Mouse (Mus musculus): ENCODE data around the gene Agrp.

Agrp gene

DNA sequence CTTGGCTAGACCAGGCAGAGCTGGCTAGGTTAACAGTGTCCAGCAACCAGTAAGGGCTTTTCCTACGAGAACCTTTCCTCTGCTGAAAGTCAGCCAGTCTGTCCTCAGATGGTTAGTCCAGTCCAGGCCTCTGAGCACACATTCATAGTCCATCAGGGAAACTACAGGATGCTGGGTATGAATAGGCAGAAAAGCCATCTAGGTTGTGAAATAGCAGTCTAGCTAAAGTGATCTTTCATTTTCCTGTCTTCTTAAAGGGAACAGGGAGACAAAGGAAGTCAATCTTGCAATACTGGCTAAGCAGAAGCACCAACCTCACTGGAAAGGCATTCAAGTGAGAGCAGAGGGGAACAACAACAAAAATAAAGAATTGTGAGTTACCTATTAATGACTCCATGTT is 84.4 kb downstream of the Agrp start:
- no peak for DNase-seq (ENCODE audit: extremely low read depth, insufficient read length, low spot score)

DNA sequence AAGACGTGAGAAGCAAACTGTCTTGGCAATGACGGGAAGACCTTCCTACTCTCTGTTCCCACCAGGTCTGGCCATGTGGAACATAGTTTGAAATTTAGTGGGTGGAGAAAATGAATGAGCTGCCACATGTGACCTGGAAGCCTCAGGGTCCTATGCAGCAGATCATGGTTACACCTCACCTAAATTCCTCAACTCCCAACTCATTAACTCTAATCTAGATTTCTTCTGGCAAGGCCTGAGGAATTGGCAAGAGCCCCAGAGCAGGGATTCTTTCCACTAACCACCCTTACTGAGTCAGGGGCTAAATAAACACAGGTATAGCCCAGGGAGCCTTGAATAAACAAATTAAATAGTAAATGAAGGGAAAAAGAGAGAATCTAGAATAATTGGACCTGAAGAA is 85.2 kb downstream of the Agrp start:
- no peak for DNase-seq (ENCODE audit: extremely low read depth, insufficient read length, low spot score)

DNA sequence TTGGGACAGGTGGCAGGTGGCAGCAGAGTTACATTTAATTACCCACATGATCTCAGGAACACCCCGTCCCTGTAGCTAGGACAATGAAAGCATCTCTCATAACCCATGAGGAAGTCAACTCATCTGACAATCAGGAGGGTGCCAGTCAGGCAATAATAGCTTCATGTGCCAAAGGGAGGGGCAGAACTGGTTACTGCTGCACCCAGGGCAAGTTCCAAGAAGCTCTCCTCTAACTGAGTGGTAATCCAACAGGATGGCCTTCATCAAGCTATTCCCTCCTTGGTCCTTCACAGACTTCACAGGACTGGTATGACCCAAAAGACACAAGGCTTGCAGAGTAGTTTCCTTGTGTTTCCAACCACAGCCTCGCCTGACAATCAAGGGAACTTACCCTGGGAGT is 87.1 kb downstream of the Agrp start:
- DNase-seq (ENCODE audit: extremely low read depth, insufficient read length, low spot score): no peak

DNA sequence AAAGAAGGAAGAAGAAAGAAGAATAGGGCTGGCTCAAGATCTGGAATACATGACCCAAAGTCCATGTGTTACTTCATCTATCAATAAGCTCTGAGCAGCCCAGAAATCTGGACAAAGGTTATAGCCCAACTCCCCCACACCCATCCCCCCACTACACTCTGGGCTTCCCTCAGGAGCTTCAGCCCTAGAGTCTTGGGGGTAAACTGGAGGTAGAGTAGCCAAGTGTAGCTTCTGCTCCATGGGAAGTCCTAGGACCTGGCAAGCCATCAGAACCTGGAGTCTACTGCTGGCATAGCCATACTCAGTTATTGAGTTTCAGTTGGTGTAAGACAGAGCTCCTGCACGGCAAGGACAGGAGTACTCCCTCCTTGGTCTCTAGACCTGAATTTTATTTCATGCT is 87.7 kb downstream of the Agrp start:
- DNase-seq (ENCODE audit: extremely low read depth, insufficient read length, low spot score): no peak

DNA sequence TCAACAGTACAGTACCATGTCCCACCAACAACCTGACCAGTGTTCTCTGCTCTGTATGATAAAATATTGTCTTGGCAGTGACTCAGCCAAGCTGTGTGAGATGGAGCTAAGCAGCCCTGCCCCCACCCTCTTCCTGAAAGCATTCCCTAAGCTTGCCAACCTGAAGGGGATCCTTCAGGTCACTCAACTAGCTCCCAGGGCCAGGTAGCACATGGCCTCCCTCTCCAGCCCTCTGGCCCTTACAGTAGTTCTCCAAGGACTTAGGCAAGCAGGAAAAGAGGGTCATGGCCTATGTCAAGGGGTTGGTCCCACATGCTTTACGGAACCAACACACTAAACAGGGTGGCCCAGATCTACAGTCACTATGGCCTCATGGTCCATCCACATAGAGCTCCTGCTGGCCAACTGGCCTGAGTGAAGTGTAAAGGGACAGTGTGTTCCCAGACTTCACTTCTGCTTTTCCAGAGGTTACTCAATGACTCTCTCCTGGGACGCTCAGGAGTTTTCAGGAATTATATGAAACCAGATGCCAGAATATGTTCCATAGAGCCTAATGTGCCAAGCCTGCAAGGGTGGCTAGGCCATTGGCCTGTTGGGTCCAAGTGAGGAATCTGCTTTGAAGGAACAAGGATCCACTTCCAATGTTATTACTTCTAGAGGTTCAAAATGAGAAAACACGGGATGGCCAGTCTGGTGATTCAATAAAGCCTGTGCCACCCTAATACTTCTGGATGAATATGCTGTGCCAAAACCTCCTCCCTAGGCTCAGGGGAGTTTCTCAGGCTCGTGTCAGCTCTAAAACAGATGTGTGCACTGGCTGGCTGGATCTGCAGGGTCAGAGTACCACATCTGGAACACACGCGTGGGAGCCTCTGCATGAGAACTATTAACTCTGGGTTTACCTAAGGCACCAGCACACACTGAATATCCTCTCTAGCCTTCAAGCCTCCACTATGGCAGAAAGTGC is 90.5 kb downstream of the Agrp start:
- no peak for DNase-seq (ENCODE audit: extremely low read depth, insufficient read length, low spot score)

DNA sequence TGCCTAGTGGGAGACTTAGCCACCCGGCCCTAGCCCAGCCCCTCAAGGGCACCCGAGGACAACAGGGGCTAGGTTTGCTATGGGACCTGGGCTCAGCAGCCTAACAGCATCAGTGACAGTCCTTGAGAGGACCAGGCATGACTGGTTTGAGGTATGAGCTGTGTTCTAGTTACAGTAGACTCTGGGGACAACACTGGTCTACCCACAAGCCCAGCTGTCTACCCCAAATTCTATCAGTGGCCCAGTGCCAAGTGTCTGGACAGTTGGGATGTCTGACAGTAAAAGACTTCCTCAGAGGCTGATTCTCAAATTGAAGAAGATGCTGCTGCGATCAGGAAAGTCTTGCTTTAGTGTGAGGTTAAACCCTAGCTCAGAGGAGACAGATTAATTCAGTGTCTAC is 91.9 kb downstream of the Agrp start:
- DNase-seq (ENCODE audit: extremely low read depth, insufficient read length, low spot score): no peak

DNA sequence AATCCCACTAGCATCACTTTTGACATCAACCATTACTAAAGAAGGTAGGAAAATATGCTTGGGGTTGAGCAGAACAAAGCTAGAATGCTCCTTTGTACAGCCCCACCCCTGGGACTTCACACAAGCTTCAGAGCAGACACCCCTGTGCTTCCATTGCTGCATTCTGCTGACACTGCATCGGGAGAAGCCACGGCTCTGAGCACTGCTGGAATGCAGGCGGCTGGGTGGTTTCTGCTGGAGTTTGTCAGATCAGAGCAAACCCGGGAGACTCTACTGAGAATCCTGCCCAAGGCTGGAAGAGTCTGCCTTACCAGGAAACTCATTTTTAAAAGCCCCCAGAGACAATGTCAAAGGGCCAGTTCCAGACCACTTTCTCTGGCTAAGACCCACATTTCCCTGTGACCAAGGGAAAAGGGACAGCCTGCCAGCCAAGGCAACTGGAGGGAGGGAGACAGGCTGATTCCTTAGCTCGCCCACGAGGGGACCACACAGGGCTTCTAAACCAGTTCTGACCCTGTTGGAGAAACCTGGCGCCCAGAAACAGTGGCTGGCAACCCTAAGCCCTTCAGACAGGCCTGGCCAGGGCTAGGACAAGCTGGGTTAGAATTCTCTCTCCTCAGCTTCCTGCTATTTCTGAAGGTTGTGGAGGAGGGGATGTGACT is 92.5 kb downstream of the Agrp start:
- no peak for DNase-seq (ENCODE audit: extremely low read depth, insufficient read length, low spot score)

DNA sequence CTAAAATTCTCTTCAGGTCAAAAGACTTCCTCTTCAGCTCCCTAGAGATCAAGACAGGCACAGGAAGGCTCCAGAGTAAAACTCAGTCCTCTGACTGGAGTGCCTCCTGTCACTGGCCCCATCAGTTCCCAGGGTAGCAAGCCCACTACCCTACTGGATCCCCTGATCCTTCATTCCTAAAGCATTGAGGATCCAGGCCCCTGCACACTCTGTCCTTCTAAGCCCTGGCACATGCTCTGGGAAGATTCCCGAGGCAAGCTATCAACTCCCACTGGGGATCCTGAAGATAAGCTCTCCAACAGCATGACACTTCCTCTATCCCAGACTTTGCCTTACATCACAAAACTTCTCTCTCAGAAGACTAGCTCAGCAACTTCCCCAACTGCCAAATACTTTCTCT is 93.5 kb downstream of the Agrp start:
- no peak for DNase-seq (ENCODE audit: extremely low read depth, insufficient read length, low spot score)

DNA sequence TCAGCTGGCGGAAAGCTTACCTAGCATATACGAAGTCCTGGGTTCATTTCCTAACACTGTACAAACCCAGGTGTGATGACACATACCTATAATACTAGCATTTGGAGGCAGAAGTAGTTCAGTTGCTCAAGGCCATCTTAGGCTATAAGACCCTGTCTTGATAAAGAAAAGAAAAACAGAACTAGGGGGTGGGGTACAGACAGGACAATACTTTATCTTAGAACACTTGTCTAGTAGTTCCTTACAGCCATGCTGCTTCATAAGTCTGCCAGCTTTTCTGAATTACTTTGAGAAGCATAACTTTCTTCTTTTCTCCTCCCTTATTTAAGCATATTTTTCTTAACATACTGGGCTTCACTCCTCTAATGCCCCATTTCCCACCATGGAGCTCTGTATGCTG is 94.4 kb downstream of the Agrp start:
- no peak for DNase-seq (ENCODE audit: extremely low read depth, insufficient read length, low spot score)

DNA sequence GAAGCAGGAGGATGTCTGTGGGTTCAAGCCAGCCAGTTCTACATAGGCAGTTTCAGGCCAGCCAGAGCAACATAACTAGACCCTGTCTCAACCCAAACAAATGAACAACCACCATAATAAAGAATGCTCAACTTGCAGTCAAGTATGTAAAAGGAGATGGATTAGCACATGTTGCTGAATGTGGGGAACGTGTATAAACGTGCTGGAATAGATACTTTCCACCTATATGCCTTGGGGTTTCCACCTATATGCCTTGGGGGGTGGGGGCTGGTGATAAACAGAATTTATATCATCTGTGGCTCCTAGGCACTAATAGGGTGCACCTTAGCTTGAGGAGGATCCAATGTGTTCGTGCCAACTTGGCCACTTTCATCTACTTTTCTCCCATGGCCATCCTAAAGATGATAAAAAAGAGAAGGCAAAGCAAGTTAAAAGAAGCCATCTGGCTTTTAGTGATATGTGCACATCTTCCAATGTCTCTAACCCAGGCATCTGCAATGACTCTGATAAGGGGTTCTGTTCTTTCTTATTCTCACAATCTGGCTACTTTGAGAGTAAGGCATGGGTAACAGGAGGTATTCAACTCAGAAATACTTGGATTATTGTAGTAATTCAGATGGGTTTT is 95.0 kb downstream of the Agrp start:
- DNase-seq (ENCODE audit: extremely low read depth, insufficient read length, low spot score): no peak

DNA sequence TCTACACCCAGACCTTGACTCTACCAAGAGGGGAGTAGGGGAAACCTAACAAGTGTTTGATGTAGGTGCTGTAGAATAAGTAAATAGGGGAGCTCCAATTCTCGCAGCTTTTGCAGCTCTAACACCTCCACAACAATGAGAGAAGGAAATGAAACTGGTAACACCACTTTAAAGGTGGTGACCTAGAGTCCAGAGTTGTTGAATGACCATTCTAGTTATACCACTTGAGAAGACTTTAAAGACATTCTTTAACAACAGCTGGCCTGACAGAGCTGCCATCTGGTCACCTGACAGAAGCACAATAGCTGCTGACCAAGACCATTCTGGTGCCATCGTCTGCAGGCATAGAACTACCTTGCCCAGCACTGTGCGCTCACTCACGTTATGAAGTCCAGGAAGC is 98.3 kb downstream of the Agrp start:
- no peak for DNase-seq (ENCODE audit: extremely low read depth, insufficient read length, low spot score)

DNA sequence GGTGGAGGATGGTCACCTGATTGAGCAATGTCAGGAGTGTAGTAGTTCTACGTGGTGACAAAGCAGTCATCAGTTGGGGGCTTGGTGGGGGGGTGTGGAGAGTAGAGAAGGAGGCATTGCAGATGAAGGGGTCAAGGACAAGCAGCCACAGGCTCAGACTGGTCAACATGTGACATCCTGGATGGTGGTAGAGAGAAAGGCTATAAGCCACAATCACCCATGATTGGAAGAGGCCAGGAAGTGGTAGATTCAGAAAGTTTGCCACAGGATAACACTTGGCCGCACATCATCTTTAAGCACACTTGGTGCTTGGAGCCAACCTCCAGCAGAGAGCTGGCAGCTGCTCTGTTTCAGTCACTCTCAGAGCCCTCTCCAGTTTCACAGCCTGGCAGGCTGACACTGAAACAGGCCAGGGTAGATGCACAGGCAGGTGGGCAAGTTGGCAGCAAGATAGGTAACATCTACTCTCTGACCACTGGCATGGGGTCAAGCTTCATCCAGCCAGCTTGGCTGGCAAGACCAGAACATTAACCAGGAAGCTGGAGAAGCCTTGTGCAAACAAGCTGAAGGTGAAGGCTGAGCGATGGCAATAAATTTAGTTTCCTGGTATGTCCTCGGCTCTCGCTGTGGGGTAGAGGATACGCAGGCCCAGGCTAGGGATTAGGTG is 100.0 kb downstream of the Agrp start:
- DNase-seq (ENCODE audit: extremely low read depth, insufficient read length, low spot score): no peak

DNA sequence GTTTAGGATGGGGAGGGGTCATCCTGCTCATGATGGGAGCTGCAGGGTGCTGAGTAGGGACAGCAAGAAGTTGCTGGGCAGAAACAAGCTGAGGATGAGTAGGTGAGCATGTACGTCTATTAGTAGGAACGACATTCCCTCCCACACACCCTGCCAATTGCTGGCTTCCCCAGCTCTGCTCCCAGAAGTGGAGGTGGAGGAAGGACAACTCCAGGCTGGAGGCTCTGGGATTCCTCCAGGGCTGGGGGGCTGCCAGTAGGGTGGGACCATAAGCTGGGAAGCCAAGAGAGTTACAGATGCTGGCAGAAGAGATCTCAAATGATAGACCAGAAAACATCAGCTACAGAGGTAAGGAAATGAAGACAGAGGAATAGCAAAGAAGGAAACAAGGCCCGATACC is 100.6 kb downstream of the Agrp start:
- DNase-seq (ENCODE audit: extremely low read depth, insufficient read length, low spot score): no peak

DNA sequence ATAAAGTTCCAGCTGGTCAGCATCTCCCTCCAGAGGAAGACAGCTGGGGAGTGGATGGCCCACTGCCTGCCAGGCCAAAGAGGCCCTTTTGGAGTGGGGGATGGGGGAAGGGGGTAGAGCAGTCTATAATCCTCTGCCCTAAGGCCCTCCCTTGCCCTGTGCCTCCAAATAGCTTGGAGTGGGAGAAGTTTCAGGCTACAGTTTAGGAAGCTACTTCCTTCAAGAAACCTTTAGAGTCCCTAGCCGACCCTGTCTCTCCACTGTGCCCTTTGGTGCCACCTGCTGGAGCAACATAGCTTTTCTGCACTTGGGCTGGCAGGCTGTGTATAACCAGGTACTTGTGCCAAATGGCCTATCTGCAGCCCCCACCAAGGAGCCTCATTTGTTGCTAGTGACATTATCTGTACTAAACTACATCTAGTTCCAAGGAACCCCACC is 103.3 kb downstream of the Agrp start:
- DNase-seq (ENCODE audit: extremely low read depth, insufficient read length, low spot score): peak; percentile 22

DNA sequence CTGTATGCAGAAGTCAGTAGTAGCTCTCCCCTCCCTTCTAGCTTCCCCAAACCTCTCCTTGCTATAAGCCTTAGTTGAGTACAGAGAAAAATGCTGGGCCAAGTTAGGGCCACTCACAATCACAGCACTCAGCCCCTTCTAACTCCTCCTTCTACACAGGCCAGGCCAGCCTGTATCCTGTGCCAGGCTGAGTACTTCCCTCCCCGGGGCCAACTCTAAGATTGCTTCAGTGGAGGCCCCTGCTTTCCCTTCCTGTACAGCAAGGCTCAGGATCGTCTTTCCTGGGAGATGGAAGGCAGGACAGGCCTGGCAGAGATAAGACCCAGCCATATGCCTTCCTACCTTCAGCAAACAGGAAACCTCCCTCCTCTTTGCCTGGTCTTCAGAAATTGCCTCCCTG is 103.8 kb downstream of the Agrp start:
- no peak for DNase-seq (ENCODE audit: extremely low read depth, insufficient read length, low spot score)

DNA sequence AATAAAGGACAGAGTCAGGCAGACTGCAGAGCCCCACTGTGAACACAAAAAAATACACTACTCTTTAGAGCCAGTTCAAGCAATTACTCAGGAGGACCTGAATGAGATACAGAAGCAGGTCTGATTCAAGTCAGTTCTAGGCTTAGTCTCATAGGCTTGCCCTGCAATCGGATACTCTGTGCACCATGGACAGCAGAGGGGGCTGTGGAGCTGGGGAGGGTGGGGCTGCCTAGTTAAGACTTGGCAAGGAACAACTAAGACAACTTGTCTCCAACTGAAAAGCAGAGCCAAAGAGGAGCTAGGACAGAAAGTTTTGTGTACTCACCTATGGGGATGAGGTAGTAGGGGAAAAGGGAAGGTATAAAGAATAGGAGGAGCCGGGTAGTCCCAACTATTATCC is 105.4 kb downstream of the Agrp start:
- peak; percentile 32 for DNase-seq (ENCODE audit: extremely low read depth, insufficient read length, low spot score)

DNA sequence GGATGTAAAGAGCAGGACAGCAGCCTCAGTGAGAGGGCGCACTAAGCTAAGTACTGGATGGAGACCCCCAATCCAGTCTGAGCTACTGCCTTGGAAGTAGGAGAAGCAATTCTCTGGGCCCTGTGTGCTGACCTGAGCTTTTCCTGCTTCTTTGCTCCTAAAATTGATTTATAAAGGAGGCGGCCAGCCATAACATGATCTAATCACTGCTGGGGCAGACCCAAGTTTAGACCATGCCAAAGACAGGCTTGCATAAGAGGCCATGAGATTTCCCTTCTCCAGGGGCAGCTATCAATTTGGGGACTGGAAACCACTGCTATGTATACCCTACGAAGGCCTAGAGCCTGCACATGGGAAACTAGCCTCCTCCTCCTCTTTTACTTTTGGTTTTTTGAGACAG is 107.9 kb downstream of the Agrp start:
- DNase-seq (ENCODE audit: extremely low read depth, insufficient read length, low spot score): no peak

DNA sequence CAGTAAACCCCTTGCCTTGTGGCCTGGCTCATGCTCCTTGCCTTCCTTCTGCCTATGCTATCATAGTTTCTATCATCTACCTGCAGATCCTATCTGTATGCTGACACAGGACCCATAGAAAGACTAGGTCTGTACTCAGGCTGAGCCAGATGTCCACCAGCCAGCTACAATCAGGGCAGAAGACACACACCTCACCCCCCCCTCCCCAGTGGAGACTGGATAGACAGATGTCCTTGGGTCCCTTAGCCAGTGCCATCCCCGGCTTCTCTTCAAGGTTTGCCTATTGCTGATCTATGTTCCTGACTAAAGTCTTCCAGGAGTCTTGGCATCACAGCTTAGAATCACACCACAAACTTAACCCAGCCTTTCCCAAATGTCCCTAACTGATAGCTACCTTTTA is 109.0 kb downstream of the Agrp start:
- DNase-seq (ENCODE audit: extremely low read depth, insufficient read length, low spot score): no peak

DNA sequence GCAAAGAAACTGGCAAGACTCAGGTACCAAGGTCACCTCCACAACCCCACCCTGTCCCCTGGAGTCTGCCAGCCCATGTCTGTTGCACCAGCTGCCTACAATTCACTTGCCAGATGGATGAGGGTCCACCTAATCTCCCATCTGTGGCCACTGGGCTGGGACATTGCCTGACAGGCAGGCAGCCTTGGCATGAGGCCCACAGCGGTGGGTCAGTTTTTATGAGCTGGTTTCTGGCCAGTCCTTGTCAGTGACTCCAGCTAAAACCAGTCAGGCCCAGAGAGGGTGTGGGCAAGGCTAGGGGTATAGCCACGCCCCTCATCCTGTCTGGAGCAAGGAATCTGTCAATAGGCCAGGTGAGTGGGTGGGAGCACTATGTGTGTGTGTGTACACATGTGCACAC is 110.1 kb downstream of the Agrp start:
- DNase-seq (ENCODE audit: extremely low read depth, insufficient read length, low spot score): peak; percentile 31

DNA sequence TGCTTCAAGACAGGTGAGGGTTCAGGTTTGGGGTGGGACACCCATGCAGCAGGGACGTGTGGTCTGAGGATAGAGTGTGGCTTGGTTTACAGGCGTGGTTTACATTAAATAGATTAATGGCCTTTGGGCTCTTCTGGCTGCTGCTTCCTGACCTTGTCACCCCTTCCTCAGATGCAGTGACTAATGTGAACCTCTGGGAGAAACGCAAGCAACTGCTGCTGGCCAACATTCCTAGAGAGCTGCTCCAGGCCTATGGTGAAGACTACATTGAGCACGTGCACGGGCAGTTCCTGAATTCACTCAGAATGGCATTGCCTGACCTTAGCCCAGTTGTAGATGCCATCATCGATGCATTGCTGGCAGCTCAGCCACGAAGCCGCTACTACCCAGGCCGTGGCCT is 114.3 kb downstream of the Agrp start:
- no peak for DNase-seq (ENCODE audit: extremely low read depth, insufficient read length, low spot score)

All from 3134 (cell line).